Mouse (Mus musculus) kidney, adult 2 months (tissue): Measurements from ENCODE around the gene Trmt5.

Experiments used
- CTCF ChIP-seq: fragments of 200-500 bp; conservative IDR thresholded peaks from 2 replicates; pipeline ENCODE4 v1.5.1; 2011; ENCODE audit warnings: low read depth, mild to moderate bottlenecking, control low read depth, low read length, moderate library complexity, mixed read lengths; ENCODE audit not compliant: insufficient read depth, insufficient read length
- POLR2A ChIP-seq: fragments of 200-500 bp; IDR thresholded peaks from one replicate; pipeline ENCODE4 v1.6.1; 2011; ENCODE audit warnings: low read depth, low read length, control low read depth

DNA sequence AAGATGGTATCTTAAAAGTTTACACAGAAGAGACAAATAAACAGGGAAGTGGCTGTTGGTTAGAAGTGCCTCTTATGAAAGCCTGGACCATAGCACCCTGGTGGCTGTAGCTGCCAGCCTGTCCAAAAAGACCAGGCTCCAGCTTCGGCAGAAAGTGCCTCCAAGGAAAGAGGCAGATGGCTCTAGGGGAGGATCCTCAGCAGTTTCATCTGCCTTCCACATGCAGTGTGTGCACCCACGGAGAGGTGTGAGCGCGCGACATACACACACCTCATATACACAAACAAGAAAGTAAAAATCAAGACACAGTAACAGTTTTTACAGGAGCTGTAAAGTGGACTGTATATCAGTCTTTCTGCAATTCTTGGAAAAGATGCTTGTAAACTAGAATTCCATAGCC is 12.1 kb upstream of the Trmt5 start:
- no peak for TF ChIP-seq CTCF
- TF ChIP-seq POLR2A: no peak
